Mouse (Mus musculus) splenic B cell, adult 2 months (primary cell): ENCODE results near the gene Spata13.

ENCODE experiments used
- DNase-seq: peaks from one replicate; pipeline ENCODE4 v3.0.0-alpha.2; 2011; ENCODE audit warnings: low read depth, low spot score
- H3K27me3 ChIP-seq: 2 replicates; pipeline ENCODE4 v1.6.1; 2012; ENCODE audit warnings: mild to moderate bottlenecking, low read length, moderate library complexity, mixed read lengths; ENCODE audit not compliant: control insufficient read depth, poor library complexity, insufficient read depth, severe bottlenecking
- H3K36me3 ChIP-seq: 2 replicates; pipeline ENCODE4 v1.6.1; 2012; ENCODE audit warnings: mild to moderate bottlenecking, low read length, moderate library complexity, mixed read lengths; ENCODE audit not compliant: control insufficient read depth, poor library complexity, insufficient read depth, severe bottlenecking

Gene Spata13

DNA sequence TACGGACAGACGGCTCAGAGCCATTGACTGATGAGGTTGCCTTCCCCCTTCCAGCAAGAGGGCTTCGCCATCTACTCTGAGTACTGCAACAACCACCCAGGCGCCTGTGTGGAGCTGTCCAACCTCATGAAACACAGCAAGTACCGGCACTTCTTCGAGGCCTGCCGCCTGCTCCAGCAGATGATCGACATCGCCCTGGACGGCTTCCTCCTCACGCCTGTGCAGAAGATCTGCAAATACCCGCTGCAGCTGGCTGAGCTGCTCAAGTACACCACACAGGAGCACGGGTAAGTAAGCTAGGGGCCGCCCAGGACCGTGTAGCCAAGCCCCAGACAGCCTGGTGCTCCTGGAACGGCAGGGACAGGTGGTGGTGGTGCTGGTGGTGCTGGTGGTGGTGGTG is 117.8 kb downstream of the Spata13 start:
- DNase-seq: no peak
- H3K36me3 ChIP-seq: peaks cover 9% of the 10 kb centered on the region; the same call in 1 of the 2 replicates

DNA sequence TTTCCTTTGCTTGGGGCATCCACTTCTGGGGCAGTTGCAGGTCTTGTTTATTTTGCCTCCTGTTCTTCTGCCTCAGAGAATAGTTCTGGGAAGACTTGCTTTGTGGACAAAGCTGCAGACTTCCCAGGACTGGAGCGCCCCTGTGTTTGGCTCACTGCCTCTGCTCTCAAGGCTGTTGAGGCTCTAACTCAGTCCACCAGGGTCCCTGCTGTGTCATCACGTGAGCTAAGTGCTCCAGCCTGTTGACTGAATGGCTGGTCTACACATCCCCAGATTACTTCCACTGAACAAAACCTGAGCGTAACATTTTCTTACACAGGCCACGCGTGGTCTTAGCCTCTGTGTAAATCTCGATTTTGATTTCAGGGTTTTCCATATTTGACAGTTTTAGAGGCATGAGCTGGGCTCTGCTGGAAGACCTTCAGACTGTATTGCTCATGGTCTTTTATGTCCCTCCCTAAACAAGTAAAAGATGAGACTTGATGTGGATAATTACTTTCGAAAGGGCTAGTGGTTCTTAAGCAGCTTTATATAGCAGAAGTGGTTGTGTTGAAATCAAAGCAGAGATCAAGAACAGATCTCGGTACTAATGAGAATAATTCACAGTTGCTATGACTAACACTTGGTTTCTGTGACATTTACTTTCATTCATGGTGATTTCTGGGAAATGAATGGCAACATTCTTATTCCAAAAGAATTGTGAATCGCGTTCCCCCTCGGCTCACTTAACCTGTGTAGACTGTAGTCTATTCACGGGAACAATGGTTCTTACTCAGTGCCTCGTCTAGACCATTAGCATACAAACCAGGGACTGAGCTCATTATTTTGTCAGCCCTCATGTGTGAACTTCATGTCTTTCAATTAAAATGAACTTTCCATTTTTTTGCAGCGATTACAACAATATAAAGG is 119.3 kb downstream of the Spata13 start:
- Histone ChIP-seq H3K27me3 (no peaks in the 10 kb centered on the region), H3K36me3 (peaks cover 11% of the 10 kb centered on the region; the same call in 1 of the 2 replicates)
- DNase-seq: no peak

More for the DNA sequence above, 117.8 kb downstream of the Spata13 start:
- H3K27me3 ChIP-seq: no peaks in the 10 kb centered on the region

DNA sequence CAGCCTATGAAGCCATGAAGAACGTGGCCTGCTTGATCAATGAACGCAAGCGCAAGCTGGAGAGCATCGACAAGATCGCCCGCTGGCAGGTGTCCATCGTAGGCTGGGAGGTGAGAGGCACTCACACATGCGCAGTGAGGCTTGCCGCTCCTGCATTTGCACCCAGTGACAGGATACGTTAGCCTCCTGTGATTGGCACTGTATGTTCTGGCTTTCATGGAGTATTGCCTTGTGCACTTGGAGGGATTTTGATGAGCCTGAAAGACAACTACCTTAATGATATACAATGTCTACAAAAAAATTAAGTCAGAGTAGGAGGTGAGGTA is 120.0 kb downstream of the Spata13 start:
- Histone ChIP-seq H3K27me3 (no peaks in the 10 kb centered on the region), H3K36me3 (peaks cover 11% of the 10 kb centered on the region; the same call in 1 of the 2 replicates)
- DNase-seq: no peak

GRCm38 (mm10) chr14:60754656-60755055 is 120.9 kb downstream of the Spata13 start:
- DNase-seq: no peak

DNA sequence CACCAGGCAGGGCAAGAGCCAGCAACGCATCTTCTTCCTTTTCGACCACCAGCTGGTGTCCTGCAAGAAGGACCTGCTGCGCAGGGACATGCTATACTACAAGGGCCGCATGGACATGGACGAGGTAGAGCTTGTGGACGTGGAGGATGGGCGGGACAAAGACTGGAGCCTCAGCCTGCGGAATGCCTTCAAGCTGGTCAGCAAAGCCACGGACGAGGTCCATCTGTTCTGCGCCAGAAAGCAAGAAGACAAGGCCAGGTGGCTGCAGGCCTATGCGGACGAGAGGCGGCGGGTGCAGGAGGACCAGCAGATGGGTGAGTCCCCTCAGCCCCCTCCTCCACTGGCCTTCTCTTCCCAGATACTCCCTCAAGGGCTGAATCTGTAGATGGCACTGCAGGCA is 122.5 kb downstream of the Spata13 start:
- no peak for DNase-seq
- peaks cover 8% of the 10 kb centered on the region for H3K36me3 ChIP-seq

More at GRCm38 (mm10) chr14:60754656-60755055, 120.9 kb downstream of the Spata13 start:
- H3K27me3 ChIP-seq: no peaks in the 10 kb centered on the region
- H3K36me3 ChIP-seq: peaks cover 13% of the 10 kb centered on the region; the same call in 1 of the 2 replicates

DNA sequence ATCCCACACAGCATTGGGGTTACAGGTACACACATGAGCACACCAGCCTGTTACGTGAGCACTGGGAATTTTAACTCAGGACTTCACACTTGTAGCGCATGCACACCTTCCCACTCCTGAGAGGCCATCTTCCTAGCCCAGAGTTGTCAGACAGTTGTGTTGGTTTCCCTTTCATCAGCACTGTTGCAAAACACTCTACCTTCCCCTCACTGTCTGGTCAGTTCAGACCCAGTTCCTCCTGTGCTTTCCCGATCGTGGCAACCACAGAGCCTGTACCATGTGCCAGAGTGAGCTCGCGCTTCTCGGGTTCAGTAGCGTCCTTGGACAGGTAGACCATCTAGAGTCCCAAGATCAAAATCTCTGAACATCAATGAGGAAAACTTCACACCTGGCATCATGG is 123.5 kb downstream of the Spata13 start:
- Histone ChIP-seq H3K36me3 (peaks cover 8% of the 10 kb centered on the region), H3K27me3 (no peaks in the 10 kb centered on the region)
- DNase-seq: no peak

More for the DNA sequence above, 122.5 kb downstream of the Spata13 start:
- H3K27me3 ChIP-seq: no peaks in the 10 kb centered on the region

- DNase-seq: no peak
- Histone ChIP-seq H3K27me3 (no peaks in the 10 kb centered on the region), H3K36me3 (peaks cover 8% of the 10 kb centered on the region)
These were observed 123.9 kb downstream of the Spata13 start for GRCm38 (mm10) chr14:60757722-60758121.

DNA sequence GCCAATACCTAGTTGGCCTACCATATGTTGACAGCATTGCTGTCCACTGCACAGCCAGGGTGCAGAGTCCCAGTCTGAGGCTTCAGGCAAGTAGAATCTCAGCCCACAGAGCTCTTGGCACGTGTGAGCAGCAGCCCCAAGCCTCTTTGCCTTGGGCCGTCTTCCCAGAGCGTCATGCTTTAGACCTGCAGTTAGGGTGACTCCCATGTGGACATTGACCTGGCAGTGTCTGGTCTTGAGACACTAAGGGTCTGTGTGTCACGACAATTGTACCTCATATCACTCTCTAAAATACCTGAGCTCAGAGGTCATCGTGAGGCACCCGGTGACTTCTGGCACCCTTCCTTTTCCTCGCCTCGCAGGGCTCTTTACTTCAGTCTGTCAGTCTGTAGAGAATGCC is 125.3 kb downstream of the Spata13 start:
- H3K36me3 ChIP-seq: peaks cover 8% of the 10 kb centered on the region
- no peaks in the 10 kb centered on the region for H3K27me3 ChIP-seq
- DNase-seq: no peak

GRCm38 (mm10) chr14:60761801-60762200 is 128.0 kb downstream of the Spata13 start:
- Histone ChIP-seq H3K36me3 (peaks cover 4% of the 10 kb centered on the region), H3K27me3 (no peaks in the 10 kb centered on the region)
- no peak for DNase-seq

GRCm38 (mm10) chr14:60762754-60763153 is 129.0 kb downstream of the Spata13 start:
- DNase-seq: no peak
- Histone ChIP-seq H3K36me3 (peaks cover 4% of the 10 kb centered on the region), H3K27me3 (no peaks in the 10 kb centered on the region)

DNA sequence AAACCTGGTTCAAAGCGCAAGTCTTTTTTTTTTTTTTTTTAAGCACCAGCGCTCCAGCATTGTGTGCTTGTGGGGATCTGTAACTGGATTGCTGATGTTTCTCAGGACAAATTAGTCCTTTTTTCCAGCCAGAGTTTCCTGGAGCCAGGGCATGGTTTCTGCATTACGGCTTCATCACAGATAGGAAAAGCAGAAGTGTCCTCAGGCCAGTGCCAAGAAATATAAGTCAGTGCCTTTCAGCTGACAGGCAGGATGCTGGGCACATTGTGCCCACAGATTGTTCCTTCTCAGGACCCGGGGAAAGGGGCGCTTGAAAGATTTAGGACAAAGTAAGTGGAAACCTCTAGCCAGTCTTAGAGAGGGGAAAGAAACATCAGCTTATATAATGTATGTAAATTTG is 129.9 kb downstream of the Spata13 start:
- DNase-seq: no peak
- H3K27me3 ChIP-seq: no peaks in the 10 kb centered on the region
- H3K36me3 ChIP-seq: peaks cover 2% of the 10 kb centered on the region

- Histone ChIP-seq H3K36me3 (no peaks in the 10 kb centered on the region; the same call in none of the 2 replicates), H3K27me3 (no peaks in the 10 kb centered on the region)
- DNase-seq: no peak
These were observed 130.7 kb downstream of the Spata13 start for GRCm38 (mm10) chr14:60764526-60764925.

- no peaks in the 10 kb centered on the region; the same call in none of the 2 replicates for H3K36me3 ChIP-seq
- DNase-seq: no peak
- H3K27me3 ChIP-seq: no peaks in the 10 kb centered on the region
These were observed 131.2 kb downstream of the Spata13 start for GRCm38 (mm10) chr14:60765025-60765424.

- H3K27me3 ChIP-seq: no peaks in the 10 kb centered on the region
- no peaks in the 10 kb centered on the region for H3K36me3 ChIP-seq
- DNase-seq: no peak
These were observed 134.1 kb downstream of the Spata13 start, which contains the start of gene C1qtnf9 for GRCm38 (mm10) chr14:60767884-60768283. Gene C1qtnf9, plus strand, starts transcription at chr14:60768134.

- Histone ChIP-seq H3K36me3 (no peaks in the 10 kb centered on the region), H3K27me3 (no peaks in the 10 kb centered on the region)
- no peak for DNase-seq
These were observed 135.5 kb downstream of the Spata13 start for GRCm38 (mm10) chr14:60769340-60769739.
